Mouse (Mus musculus): ENCODE data around the gene Clcn6.
"Not testable (repeated sequence)": the region's sequence is repeated elsewhere in the genome, so short reads cannot be mapped to it uniquely, and the experiment has no call there.

The Clcn6 gene

GRCm38 (mm10) chr4:148065702-148066400 is 27.2 kb upstream of the Clcn6 start:
- no peak for DNase-seq (ENCODE audit: low spot score in 2 of 2)

GRCm38 (mm10) chr4:148061086-148061480 is 22.5 kb upstream of the Clcn6 start:
- no peak for DNase-seq (ENCODE audit: low spot score in 2 of 2)

GRCm38 (mm10) chr4:148060120-148061085 is 21.8 kb upstream of the Clcn6 start:
- peak in 1 of 2 experiments; percentile 27 for DNase-seq (ENCODE audit: low spot score in 2 of 2)

DNA sequence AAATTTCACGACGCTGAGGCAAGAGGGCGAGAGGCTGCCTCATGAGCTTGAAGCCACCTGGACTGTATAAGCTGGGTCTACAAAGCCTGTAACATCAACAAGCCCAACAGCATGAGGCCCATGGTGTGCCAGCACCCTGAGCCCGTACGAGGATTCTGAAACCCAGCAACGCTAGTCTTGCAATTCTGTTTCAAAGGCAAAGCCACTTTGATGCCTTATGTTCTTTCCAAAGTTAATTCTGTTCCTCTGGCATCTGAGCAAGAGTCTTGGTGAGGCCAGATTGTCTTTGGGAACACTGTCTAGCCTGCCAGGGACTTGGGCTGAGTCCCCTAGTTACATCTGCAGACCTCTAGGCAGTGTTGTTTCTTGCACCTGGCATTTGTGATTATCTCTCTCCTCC is 20.4 kb upstream of the Clcn6 start:
- DNase-seq (ENCODE audit: low spot score in 2 of 2) = no peak

DNA sequence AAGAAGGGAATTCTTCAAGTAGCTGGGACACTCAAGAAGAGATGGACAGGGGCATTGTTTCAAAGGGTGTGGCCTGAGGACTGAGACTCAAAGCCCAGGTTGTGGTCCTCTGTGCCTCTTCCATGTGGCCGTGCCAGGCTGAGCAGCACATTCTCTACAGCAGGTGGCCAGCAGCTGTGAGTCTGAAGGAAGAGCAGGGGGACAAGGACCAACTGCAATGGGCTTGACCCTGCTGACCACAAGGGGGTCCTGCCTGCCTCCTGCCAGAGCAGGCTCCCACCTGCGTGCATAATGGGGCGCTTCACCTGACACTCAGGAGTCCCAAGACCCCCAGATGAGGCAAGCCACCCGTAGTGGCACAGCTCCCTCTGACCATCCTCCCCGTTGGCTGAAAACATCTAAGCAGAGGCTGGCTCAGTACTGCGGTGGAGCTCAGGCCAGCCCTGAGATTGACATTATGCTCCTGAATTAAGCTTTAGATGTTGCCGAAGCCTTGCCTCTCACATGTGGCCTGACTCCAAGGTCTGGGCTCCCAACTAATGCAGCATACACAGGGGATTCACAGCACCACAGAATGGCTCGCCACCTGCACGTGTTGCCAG is 19.7 kb upstream of the Clcn6 start:
- no peak for DNase-seq (ENCODE audit: low spot score in 2 of 2)

DNA sequence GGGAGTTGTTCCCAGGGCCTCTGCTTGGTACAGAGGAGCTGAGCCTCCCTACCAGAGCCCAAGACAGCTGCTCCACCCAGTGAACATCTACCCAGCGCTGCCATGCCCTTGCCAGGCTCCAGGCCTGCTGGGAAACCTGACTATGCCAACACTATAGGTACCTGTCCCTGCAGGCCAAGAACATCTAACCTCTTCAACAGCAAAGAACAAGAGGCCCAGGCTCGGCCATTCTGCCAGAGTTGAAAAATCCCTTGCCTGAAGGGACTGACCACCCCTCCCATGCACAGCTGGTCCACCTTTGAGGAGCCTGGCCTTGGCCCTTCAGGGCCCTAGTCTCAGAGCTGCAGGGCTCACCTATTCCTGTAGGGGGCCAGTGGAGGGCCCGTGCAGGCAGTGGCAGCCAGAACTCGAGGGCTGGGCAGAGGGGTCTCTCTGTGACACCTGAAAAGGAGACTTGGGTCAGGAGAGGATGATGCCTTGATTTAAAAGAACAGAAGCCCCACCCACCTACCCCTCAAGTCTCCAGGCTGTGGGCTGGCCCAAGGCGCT is 19.1 kb upstream of the Clcn6 start:
- no peak for DNase-seq (ENCODE audit: low spot score in 2 of 2)

- no peak for DNase-seq (ENCODE audit: low spot score in 2 of 2)
These were observed 18.2 kb upstream of the Clcn6 start for GRCm38 (mm10) chr4:148056801-148057200.

- DNase-seq (ENCODE audit: low spot score in 2 of 2) = no peak
These were observed 17.6 kb upstream of the Clcn6 start for GRCm38 (mm10) chr4:148056246-148056645.

DNA sequence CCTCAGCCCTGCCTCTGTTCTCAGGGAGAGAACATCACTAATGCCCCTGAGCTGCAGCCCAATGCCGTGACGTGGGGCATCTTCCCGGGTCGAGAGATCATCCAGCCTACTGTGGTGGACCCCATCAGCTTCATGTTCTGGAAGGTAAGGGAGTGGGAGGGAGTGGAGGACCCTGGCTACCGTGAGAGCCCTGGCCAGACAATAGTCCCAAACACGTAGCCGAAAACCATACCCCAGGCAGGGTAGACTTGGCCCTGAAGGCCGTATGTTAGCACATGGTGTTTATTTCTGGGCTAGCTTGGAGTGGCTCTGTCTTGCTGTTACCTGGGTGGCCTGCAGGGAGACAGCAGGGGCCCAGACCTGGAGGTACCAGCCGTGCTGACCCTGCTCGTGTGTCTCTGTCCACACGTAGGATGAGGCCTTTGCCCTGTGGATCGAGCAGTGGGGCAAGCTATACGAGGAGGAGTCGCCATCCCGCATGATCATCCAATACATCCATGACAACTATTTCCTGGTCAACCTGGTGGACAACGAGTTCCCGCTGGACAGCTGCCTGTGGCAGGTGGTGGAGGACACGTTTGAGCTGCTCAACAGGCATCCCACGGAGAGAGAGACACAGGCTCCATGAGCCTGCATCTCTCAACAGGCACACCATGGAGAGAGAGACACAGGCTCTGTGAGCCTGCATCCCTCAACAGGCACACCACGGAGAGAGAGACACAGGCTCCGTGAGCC is 16.5 kb upstream of the Clcn6 start:
- DNase-seq (ENCODE audit: low spot score in 2 of 2) = no peak

DNA sequence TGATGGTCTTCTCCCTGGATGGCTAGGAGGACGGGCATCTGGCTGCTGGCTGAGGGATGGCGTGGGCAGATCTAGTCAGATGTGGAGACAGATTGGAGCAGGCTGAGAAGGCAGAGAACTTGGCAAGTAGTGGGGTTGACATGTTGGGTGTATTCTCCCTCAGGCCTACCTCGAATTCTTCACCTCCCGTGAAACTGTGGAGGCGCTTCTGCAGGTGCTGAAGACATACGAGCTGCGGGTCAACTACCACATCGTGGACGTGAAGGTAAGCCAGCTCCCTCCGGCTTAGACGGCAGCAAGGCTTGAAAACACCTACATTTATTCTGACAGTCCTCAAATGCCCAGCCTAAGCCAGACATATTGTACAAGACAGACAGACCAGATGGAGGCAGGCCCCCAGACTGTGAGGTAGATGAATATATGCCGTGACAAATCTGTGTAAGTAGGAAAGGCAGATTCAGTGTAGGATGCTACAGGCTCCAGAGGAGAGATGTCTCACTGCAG is 14.8 kb upstream of the Clcn6 start:
- no peak for DNase-seq (ENCODE audit: low spot score in 2 of 2)

- DNase-seq (ENCODE audit: low spot score in 2 of 2) = no peak
These were observed 14.4 kb upstream of the Clcn6 start for GRCm38 (mm10) chr4:148052976-148053375.

DNA sequence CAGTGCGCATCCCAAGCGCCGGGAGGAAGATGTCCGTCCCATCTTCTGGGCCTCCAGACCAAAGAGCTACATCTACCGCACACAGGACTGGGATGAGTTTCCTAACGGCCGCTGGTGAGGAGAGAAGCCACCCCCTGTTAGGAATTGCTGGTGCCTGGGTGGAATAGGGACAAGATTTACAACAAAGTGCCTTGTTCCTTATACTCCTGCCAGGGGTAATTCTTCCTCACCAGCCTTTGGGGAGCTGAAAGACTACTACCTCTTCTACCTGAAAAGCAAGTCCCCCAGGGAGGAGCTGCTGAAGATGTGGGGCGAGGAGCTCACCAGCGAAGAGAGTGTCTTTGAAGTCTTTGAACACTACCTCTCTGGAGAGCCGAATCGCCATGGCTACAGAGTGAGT is 13.3 kb upstream of the Clcn6 start:
- no peak for DNase-seq (ENCODE audit: low spot score in 2 of 2)

DNA sequence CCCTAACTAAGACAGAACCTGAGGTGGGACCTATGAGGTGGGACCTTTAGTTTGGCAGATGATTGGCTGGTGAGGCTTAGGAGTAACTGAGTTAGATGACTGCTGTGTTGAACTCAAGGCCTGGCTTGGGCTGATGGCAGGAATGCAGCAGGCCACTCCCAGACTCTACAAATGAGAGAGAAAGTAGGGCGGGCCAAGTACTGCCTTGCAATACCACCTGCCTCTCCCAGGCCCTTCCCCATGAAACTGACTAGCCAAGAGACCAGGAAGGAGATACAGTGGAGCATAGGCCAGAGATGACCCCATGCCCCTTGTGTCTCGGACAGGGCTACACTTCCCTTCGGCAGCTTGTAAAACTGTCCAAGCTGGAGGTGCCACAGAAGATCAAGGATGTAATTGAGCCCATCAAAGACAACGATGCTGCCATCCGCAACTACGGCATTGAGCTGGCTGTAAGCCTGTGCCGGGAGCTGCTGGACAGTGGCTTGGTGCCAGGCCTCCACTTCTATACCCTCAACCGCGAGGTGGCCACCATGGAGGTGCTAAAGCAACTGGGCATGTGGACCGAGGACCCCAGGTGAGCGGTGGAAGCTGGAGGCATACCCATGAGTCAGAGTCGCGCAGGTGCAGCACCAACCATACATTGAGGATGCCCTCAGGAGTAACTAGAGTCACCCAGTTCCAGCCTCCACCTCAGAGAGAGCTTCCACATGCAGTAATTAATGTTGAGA is 12.6 kb upstream of the Clcn6 start:
- no peak for DNase-seq (ENCODE audit: low spot score in 2 of 2)

- not testable (repeated sequence) for DNase-seq (ENCODE audit: low spot score in 2 of 2)
These were observed 11.8 kb upstream of the Clcn6 start for GRCm38 (mm10) chr4:148050396-148050914.

GRCm38 (mm10) chr4:148046450-148047031 is 7.9 kb upstream of the Clcn6 start:
- no peak for DNase-seq (ENCODE audit: low spot score in 2 of 2)

DNA sequence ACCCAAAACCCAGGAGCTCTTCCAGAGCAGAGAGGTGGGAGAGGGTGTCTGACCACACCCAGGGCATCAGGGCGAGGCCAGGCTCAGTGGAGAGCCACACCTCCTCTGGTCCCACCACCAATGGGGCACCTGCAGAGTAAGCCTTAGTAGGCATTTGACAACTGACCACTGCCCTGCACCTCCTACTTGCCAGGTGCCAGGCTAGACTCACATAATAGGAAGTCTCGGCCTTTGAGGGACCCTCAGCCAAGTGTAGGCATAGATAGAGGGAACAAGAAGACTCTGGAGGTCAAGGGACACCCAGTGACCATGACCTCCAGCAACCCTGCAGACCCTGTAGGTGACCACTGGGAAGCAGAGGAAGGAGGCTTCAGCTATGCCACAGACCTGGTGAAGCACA is 5.5 kb upstream of the Clcn6 start:
- DNase-seq (ENCODE audit: low spot score in 2 of 2) = no peak

GRCm38 (mm10) chr4:148043327-148043726 is 4.7 kb upstream of the Clcn6 start:
- DNase-seq (ENCODE audit: low spot score in 2 of 2) = not testable (repeated sequence)

- DNase-seq (ENCODE audit: low spot score in 2 of 2) = no peak
These were observed 3.1 kb upstream of the Clcn6 start for GRCm38 (mm10) chr4:148041611-148042191.

GRCm38 (mm10) chr4:148040933-148041610 is 2.5 kb upstream of the Clcn6 start:
- peak in 1 of 2 experiments; percentile 32 for DNase-seq (ENCODE audit: low spot score in 2 of 2)

Measured in spleen, postnatal 14 days (tissue).